Mouse (Mus musculus) spleen, adult 2 months (tissue): ENCODE measurements around the gene Zbtb16.

Experiments used
- CTCF ChIP-seq: fragments of 200-500 bp; IDR thresholded peaks from 2 replicates; pipeline ENCODE4 v1.5.1; 2011; ENCODE audit warnings: mild to moderate bottlenecking, inconsistent platforms; ENCODE audit not compliant: insufficient read depth, insufficient read length, insufficient replicate concordance; ENCODE audit errors: extremely low read depth
- POLR2A ChIP-seq: fragments of 200-500 bp; IDR thresholded peaks from 2 replicates; pipeline ENCODE4 v1.6.1; 2011; ENCODE audit warnings: low read depth, low read length, inconsistent platforms

GRCm38 (mm10) chr9:48661225-48662023 is 174.6 kb downstream of the Zbtb16 start:
- TF ChIP-seq CTCF (no peak), POLR2A (no peak)
